Mouse (Mus musculus) neural tube, embryonic 14.5 days (tissue): ENCODE results near the gene Akirin2. TPM values are rescaled to one million over a fixed set of nuclear protein-coding genes. Genes with fewer than 3 reads are reported as not detected.

Source experiments
- ATAC-seq: fragments of 200-750 bp; cut with Nextera tagmentation; 2 replicates; pipeline ENCODE4 v1.8.0; 2017; ENCODE audit warnings: low read depth, mild to moderate bottlenecking, moderate TSS enrichment, moderate library complexity
- H3K27ac ChIP-seq: fragments of 300-500 bp; sonication (generic); 2 replicates; pipeline ENCODE4 v1.5.1; 2014; ENCODE audit warnings: low read depth, mild to moderate bottlenecking, control low read depth, low read length, moderate library complexity, mixed read lengths
- H3K27me3 ChIP-seq: fragments of 300-500 bp; sonication (generic); 2 replicates; pipeline ENCODE4 v1.6.1; 2014; ENCODE audit warnings: low read length; ENCODE audit not compliant: control insufficient read depth, insufficient read depth
- H3K36me3 ChIP-seq: fragments of 300-500 bp; sonication (generic); 2 replicates; pipeline ENCODE4 v1.6.1; 2014; ENCODE audit warnings: low read length, mixed read lengths; ENCODE audit not compliant: control insufficient read depth, insufficient read depth
- H3K4me1 ChIP-seq: fragments of 300-500 bp; sonication (generic); 2 replicates; pipeline ENCODE4 v1.6.1; 2014; ENCODE audit warnings: low read length; ENCODE audit not compliant: control insufficient read depth, insufficient read depth
- H3K4me2 ChIP-seq: fragments of 300-500 bp; sonication (generic); 2 replicates; pipeline ENCODE4 v1.6.1; 2014; ENCODE audit warnings: mild to moderate bottlenecking, low read depth, low read length, control low read depth
- H3K4me3 ChIP-seq: fragments of 300-500 bp; sonication (generic); 2 replicates; pipeline ENCODE4 v1.5.1; 2014; ENCODE audit warnings: low read depth, low read length, control low read depth, mixed read lengths
- H3K9ac ChIP-seq: fragments of 300-500 bp; sonication (generic); replicated peaks from 2 replicates; pipeline ENCODE4 v1.6.1; 2014; ENCODE audit warnings: low read depth, mild to moderate bottlenecking, control low read depth, low read length, mixed read lengths
- H3K9me3 ChIP-seq: fragments of 300-500 bp; sonication (generic); 2 replicates; pipeline ENCODE4 v1.6.1; 2016; ENCODE audit warnings: low read length; ENCODE audit not compliant: control insufficient read depth
- WGBS: fragments of 180-500 bp; shearing (Covaris S2); extraction: QIAGEN DNeasy Blood & Tissue Kit; methylation state at CpG from one replicate; pipeline ENCODE4 v1.1.7; 2014; 5-methylcytosine and 5-hydroxymethylcytosine counted together
- polyA plus RNA-seq: library from polyadenylated mRNA; unstranded; fragments of >200 nt; fragmentation: Nextera tagmentation; extraction: Ambion mirVana; gene quantifications from 2 replicates; pipeline ENCODE4 v1.2.1, GENCODE M21; 2014

The Akirin2 gene
- 82.1 and 97.2 TPM in 2 replicates for polyA plus RNA-seq

GRCm38 (mm10) chr4:34550748-34551097 lies at the start of gene Akirin2:
Gene Akirin2, plus strand, starts transcription at chr4:34550937.
- Histone ChIP-seq H3K36me3 (no peaks in the 10 kb centered on the region), H3K4me3 (peak within 1 kb of the TSS; percentile 94), H3K9me3 (no peaks in the 10 kb centered on the region), H3K4me1 (peaks cover 9% of the 10 kb centered on the region), H3K4me2 (peak within 1 kb of the TSS; percentile 79), H3K9ac (peak within 1 kb of the TSS; percentile 97), H3K27me3 (no peaks in the 10 kb centered on the region), H3K27ac (peak within 1 kb of the TSS; percentile 93)
- ATAC-seq: no peak; the same call in 1 of the 2 replicates
- WGBS: under 1% methylated on average over 44 of the region's 53 CpGs

- Histone ChIP-seq H3K4me3 (no peak overlapping the region), H3K27me3 (no peaks in the 10 kb centered on the region), H3K9me3 (no peaks in the 10 kb centered on the region; the same call in 1 of the 2 replicates), H3K4me1 (no peaks in the 10 kb centered on the region), H3K36me3 (no peaks in the 10 kb centered on the region), H3K27ac (no peak overlapping the region), H3K9ac (no peak overlapping the region), H3K4me2 (no peak overlapping the region)
- no peak for ATAC-seq
- WGBS: 92% methylated on average over 3 of the region's 3 CpGs
Observed at GRCm38 (mm10) chr4:34510305-34510704, 40.4 kb upstream of the Akirin2 start.

GRCm38 (mm10) chr4:34522846-34523245 lies 27.9 kb upstream of the Akirin2 start:
- Histone ChIP-seq H3K27ac (no peak overlapping the region), H3K4me1 (no peaks in the 10 kb centered on the region), H3K36me3 (no peaks in the 10 kb centered on the region), H3K27me3 (no peaks in the 10 kb centered on the region), H3K4me3 (no peak overlapping the region), H3K9ac (no peak overlapping the region), H3K4me2 (no peak overlapping the region), H3K9me3 (no peaks in the 10 kb centered on the region)
- ATAC-seq: no peak
- WGBS: 80% methylated on average over 3 of the region's 3 CpGs

GRCm38 (mm10) chr4:34523586-34523985 lies 27.2 kb upstream of the Akirin2 start:
- H3K4me3 ChIP-seq: no peak overlapping the region
- H3K4me1 ChIP-seq: no peaks in the 10 kb centered on the region
- WGBS: 82% methylated on average over 4 of the region's 4 CpGs
- H3K27ac ChIP-seq: no peak overlapping the region
- ATAC-seq: no peak
- no peaks in the 10 kb centered on the region for H3K27me3 ChIP-seq
- no peaks in the 10 kb centered on the region for H3K9me3 ChIP-seq
- no peak overlapping the region for H3K9ac ChIP-seq
- no peak overlapping the region for H3K4me2 ChIP-seq
- no peaks in the 10 kb centered on the region for H3K36me3 ChIP-seq

- Histone ChIP-seq H3K4me3 (no peak overlapping the region), H3K4me2 (no peak overlapping the region), H3K9ac (no peak overlapping the region), H3K36me3 (no peaks in the 10 kb centered on the region), H3K27me3 (no peaks in the 10 kb centered on the region), H3K9me3 (no peaks in the 10 kb centered on the region), H3K4me1 (no peaks in the 10 kb centered on the region), H3K27ac (no peak overlapping the region)
- 88% methylated on average over 3 of the region's 3 CpGs for WGBS
- ATAC-seq: no peak
Observed at GRCm38 (mm10) chr4:34526771-34527170, 24.0 kb upstream of the Akirin2 start.

GRCm38 (mm10) chr4:34528430-34529100 lies 22.2 kb upstream of the Akirin2 start:
- 94% methylated on average over 1 of the region's 1 CpGs for WGBS
- Histone ChIP-seq H3K27ac (no peak overlapping the region), H3K9ac (no peak overlapping the region), H3K4me3 (no peak overlapping the region), H3K4me2 (no peak overlapping the region), H3K9me3 (no peaks in the 10 kb centered on the region), H3K36me3 (no peaks in the 10 kb centered on the region), H3K4me1 (no peaks in the 10 kb centered on the region), H3K27me3 (no peaks in the 10 kb centered on the region)
- no peak for ATAC-seq

- Histone ChIP-seq H3K9me3 (no peaks in the 10 kb centered on the region), H3K9ac (no peak overlapping the region), H3K4me3 (no peak overlapping the region), H3K4me2 (no peak overlapping the region), H3K27ac (no peak overlapping the region), H3K36me3 (no peaks in the 10 kb centered on the region), H3K4me1 (no peaks in the 10 kb centered on the region), H3K27me3 (no peaks in the 10 kb centered on the region)
- ATAC-seq: no peak
- WGBS: 50% methylated on average over 4 of the region's 4 CpGs
Observed at GRCm38 (mm10) chr4:34529379-34529778, 21.4 kb upstream of the Akirin2 start.

- no peak overlapping the region for H3K9ac ChIP-seq
- no peak for ATAC-seq
- H3K4me3 ChIP-seq: no peak overlapping the region
- H3K4me1 ChIP-seq: no peaks in the 10 kb centered on the region
- no peak overlapping the region for H3K27ac ChIP-seq
- no peaks in the 10 kb centered on the region for H3K36me3 ChIP-seq
- no peak overlapping the region for H3K4me2 ChIP-seq
- H3K27me3 ChIP-seq: no peaks in the 10 kb centered on the region
- no peaks in the 10 kb centered on the region for H3K9me3 ChIP-seq
- 83% methylated on average over 6 of the region's 6 CpGs for WGBS
Observed at GRCm38 (mm10) chr4:34529941-34530340, 20.8 kb upstream of the Akirin2 start.

GRCm38 (mm10) chr4:34549981-34550747 lies 573 bp upstream of the Akirin2 start:
- Histone ChIP-seq H3K4me2 (peak overlapping the region; percentile 50), H3K36me3 (no peaks in the 10 kb centered on the region), H3K4me3 (peak overlapping the region; percentile 94), H3K9ac (peak overlapping the region; percentile 97), H3K4me1 (peaks cover 5% of the 10 kb centered on the region; the same call in 1 of the 2 replicates), H3K27me3 (no peaks in the 10 kb centered on the region), H3K9me3 (no peaks in the 10 kb centered on the region), H3K27ac (peak overlapping the region; percentile 93)
- WGBS: 3% methylated on average over 38 of the region's 38 CpGs
- peak; percentile 93 for ATAC-seq
